Mouse (Mus musculus) olfactory bulb, adult 2 months (tissue): Measurements from ENCODE around the gene Gm49388. TPM values are rescaled to one million over a fixed set of nuclear protein-coding genes. Genes with fewer than 3 reads are reported as not detected.

Experiments used
- H3K27ac ChIP-seq: fragments of 200-500 bp; 2 replicates; pipeline ENCODE4 v1.5.1; 2012; ENCODE audit warnings: low read depth, low read length; ENCODE audit not compliant: insufficient read depth
- H3K4me1 ChIP-seq: fragments of 200-500 bp; 2 replicates; pipeline ENCODE4 v1.6.1; 2012; ENCODE audit warnings: low read length; ENCODE audit not compliant: control insufficient read depth, insufficient read depth
- H3K4me3 ChIP-seq: fragments of 200-500 bp; 2 replicates; pipeline ENCODE4 v1.5.1; 2012; ENCODE audit warnings: mild to moderate bottlenecking, low read depth, low read length, moderate library complexity; ENCODE audit not compliant: insufficient read depth
- CTCF ChIP-seq: fragments of 200-500 bp; IDR thresholded peaks from 2 replicates; pipeline ENCODE4 v1.5.1; 2012; ENCODE audit warnings: low read depth, mild to moderate bottlenecking, low read length, moderate library complexity; ENCODE audit not compliant: insufficient read depth
- POLR2A ChIP-seq: fragments of 200-500 bp; IDR thresholded peaks from 2 replicates; pipeline ENCODE4 v1.6.1; 2012; ENCODE audit warnings: mild to moderate bottlenecking, low read depth, low read length, moderate library complexity; ENCODE audit not compliant: insufficient read depth
- WGBS: fragments of 180-500 bp; shearing (Covaris S2); methylation state at CpG from one replicate; pipeline ENCODE4 v1.1.7; 2018; 5-methylcytosine and 5-hydroxymethylcytosine counted together
- polyA plus RNA-seq: library from polyadenylated mRNA; stranded (reverse); fragments of >200 nt; gene quantifications from 2 replicates; pipeline ENCODE4 v1.2.4, GENCODE M21; 2012; ENCODE audit warnings: low replicate concordance; ENCODE audit not compliant: missing spikeins, insufficient read depth, insufficient read length

Gene Gm49388
- polyA plus RNA-seq, 1 experiment, result not detected

GRCm38 (mm10) chr7:127798591-127798990 is 13.2 kb downstream of the Gm49388 start:
- H3K27ac ChIP-seq, result no peak overlapping the region
- H3K4me3 ChIP-seq, result no peak overlapping the region
- 89% methylated on average over 4 of the region's 4 CpGs for WGBS
- TF ChIP-seq POLR2A (no peak), CTCF (no peak)
- H3K4me1 ChIP-seq, result peaks cover 19% of the 10 kb centered on the region

DNA sequence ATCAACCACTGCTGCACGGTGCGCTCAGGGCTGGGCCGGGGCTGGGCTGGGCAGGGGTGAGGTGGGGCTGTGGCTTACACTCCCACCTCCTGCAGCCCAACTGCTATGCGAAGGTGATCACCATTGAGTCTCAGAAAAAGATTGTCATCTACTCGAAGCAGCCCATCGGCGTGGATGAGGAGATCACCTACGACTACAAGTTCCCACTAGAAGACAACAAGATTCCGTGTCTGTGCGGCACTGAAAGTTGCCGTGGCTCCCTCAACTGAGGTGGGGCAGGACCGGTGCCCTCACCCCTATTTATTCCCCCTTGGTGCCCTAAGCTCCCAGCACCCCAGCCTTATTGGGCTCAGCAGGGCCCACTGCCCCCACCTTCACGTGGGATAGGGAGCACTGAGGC is 13.8 kb downstream of the Gm49388 start:
- H3K4me1 ChIP-seq, result peaks cover 22% of the 10 kb centered on the region
- TF ChIP-seq CTCF, result no peak
- TF ChIP-seq POLR2A, result no peak
- no peak overlapping the region for H3K27ac ChIP-seq
- H3K4me3 ChIP-seq, result no peak overlapping the region
- WGBS, result 85% methylated on average over 13 of the region's 13 CpGs

DNA sequence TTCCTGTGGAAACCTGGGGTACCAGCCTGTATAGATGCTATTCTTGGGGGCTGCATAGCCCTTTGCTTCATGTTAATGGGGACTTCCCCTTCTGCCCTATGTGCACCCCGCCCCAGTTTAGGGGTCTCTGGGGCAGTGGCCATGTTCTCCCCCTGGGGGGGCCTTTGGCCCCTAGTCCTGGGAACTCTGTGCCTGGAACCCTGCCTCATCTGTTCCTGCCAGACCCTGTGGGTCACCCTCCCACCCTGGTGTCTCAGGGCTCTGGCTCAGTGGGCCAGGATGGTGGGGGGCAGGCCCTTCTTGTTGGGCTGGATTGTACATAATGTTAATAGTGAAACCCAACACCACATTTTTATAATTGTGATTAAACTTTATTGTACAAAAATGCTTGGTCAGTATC is 14.3 kb downstream of the Gm49388 start:
- Histone ChIP-seq H3K4me3 (no peak overlapping the region), H3K4me1 (peaks cover 27% of the 10 kb centered on the region), H3K27ac (no peak overlapping the region)
- TF ChIP-seq POLR2A, result no peak
- TF ChIP-seq CTCF, result no peak
- WGBS, result 95% methylated on average over 1 of the region's 1 CpGs

- TF ChIP-seq CTCF (peak; percentile 90), POLR2A (peak; percentile 27; the same call in 1 of the 2 replicates)
- peak within 1 kb of the TSS; percentile 29 for H3K4me3 ChIP-seq
- H3K27ac ChIP-seq, result peak within 1 kb of the TSS; percentile 66
- WGBS, result 15% methylated on average over 6 of the region's 6 CpGs
- H3K4me1 ChIP-seq, result peaks cover 27% of the 10 kb centered on the region
Observed at GRCm38 (mm10) chr7:127800435-127801009, 15.1 kb downstream of the Gm49388 start, which contains the start of gene Hsd3b7. TSS of gene Hsd3b7 (plus strand) at chr7:127800604.

GRCm38 (mm10) chr7:127801010-127801621 is 15.7 kb downstream of the Gm49388 start:
- no peak for TF ChIP-seq CTCF
- no peak for TF ChIP-seq POLR2A
- Histone ChIP-seq H3K4me1 (peaks cover 27% of the 10 kb centered on the region), H3K4me3 (no peak overlapping the region), H3K27ac (peak overlapping the region; percentile 42)
- WGBS, result 77% methylated on average over 8 of the region's 8 CpGs

DNA sequence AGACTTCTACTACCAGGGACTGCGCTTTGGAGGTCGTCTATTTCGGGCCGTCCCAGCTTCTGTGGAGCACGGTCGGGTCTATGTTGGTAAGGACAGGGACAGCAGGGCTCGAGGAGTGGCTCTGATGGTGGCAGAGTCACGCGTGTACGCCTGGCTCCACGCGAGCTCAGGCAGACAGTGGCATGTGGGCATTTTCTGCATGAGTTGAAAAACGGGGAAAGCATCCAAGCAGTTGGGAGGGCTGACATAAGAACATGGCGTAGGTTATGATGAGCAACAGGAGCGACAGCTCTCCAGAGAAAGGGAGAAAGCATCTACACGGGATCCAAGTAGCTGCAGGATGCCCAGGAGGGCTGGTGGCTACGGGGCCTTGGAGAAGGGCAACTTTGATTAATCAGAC is 16.9 kb downstream of the Gm49388 start:
- Histone ChIP-seq H3K27ac (no peak overlapping the region; the same call in 1 of the 2 replicates), H3K4me1 (peaks cover 27% of the 10 kb centered on the region), H3K4me3 (no peak overlapping the region)
- 82% methylated on average over 17 of the region's 17 CpGs for WGBS
- TF ChIP-seq CTCF, result no peak

GRCm38 (mm10) chr7:127808821-127809220 is 23.4 kb downstream of the Gm49388 start:
- no peak overlapping the region for H3K4me3 ChIP-seq
- WGBS, result 49% methylated on average over 5 of the region's 5 CpGs
- H3K4me1 ChIP-seq, result peaks cover 22% of the 10 kb centered on the region
- no peak for TF ChIP-seq POLR2A
- TF ChIP-seq CTCF, result no peak
- H3K27ac ChIP-seq, result no peak overlapping the region

GRCm38 (mm10) chr7:127809846-127810245 is 24.4 kb downstream of the Gm49388 start:
- no peak for TF ChIP-seq POLR2A
- TF ChIP-seq CTCF, result no peak

GRCm38 (mm10) chr7:127810650-127811049 is 25.2 kb downstream of the Gm49388 start:
- H3K4me3 ChIP-seq, result no peak overlapping the region
- H3K4me1 ChIP-seq, result peaks cover 30% of the 10 kb centered on the region
- H3K27ac ChIP-seq, result no peak overlapping the region
- 76% methylated on average over 10 of the region's 10 CpGs for WGBS
- TF ChIP-seq CTCF (no peak), POLR2A (no peak)

More at GRCm38 (mm10) chr7:127809846-127810245, 24.4 kb downstream of the Gm49388 start:
- Histone ChIP-seq H3K27ac (no peak overlapping the region), H3K4me1 (peaks cover 23% of the 10 kb centered on the region), H3K4me3 (no peak overlapping the region)
- 91% methylated on average over 1 of the region's 1 CpGs for WGBS
